Mouse (Mus musculus) midbrain, postnatal 0 days (tissue): Measurements from ENCODE around the gene Gnpat. TPM values are rescaled to one million over a fixed set of nuclear protein-coding genes. Genes with fewer than 3 reads are reported as not detected.
A peak's percentile ranks its signal among the peaks of the same experiment; 100 is the strongest.

Experiments
- ATAC-seq: fragments of 200-750 bp; cut with Nextera tagmentation; 2 replicates; pipeline ENCODE4 v1.8.0; 2017; ENCODE audit warnings: moderate number of reproducible peaks, mild to moderate bottlenecking, moderate TSS enrichment, moderate library complexity; ENCODE audit not compliant: low FRiP score
- DNase-seq: peaks from one replicate; pipeline ENCODE4 v3.0.0-alpha.2; 2015; ENCODE audit warnings: low spot score
- H3K27ac ChIP-seq: fragments of 300-500 bp; sonication (generic); 2 replicates; pipeline ENCODE4 v1.5.1; 2014; ENCODE audit warnings: low read depth, mild to moderate bottlenecking, low read length, mixed read lengths
- H3K27me3 ChIP-seq: fragments of 300-500 bp; sonication (generic); 2 replicates; pipeline ENCODE4 v1.6.1; 2014; ENCODE audit warnings: low read length, control low read depth, mixed read lengths; ENCODE audit not compliant: insufficient read depth
- H3K36me3 ChIP-seq: fragments of 300-500 bp; sonication (generic); 2 replicates; pipeline ENCODE4 v1.6.1; 2014; ENCODE audit warnings: low read length, control low read depth, mixed read lengths; ENCODE audit not compliant: insufficient read depth
- H3K4me1 ChIP-seq: fragments of 300-500 bp; sonication (generic); 2 replicates; pipeline ENCODE4 v1.6.1; 2014; ENCODE audit warnings: mild to moderate bottlenecking, control low read depth, antibody characterized with exemption, low read length, mixed read lengths; ENCODE audit not compliant: insufficient read depth
- H3K4me2 ChIP-seq: fragments of 300-500 bp; sonication (generic); 2 replicates; pipeline ENCODE4 v1.6.1; 2014; ENCODE audit warnings: low read depth, mild to moderate bottlenecking, low read length, mixed read lengths; ENCODE audit not compliant: poor library complexity, severe bottlenecking
- H3K4me3 ChIP-seq: fragments of 300-500 bp; sonication (generic); 2 replicates; pipeline ENCODE4 v1.5.1; 2014; ENCODE audit warnings: low read depth, mild to moderate bottlenecking, low read length, moderate library complexity
- H3K9ac ChIP-seq: fragments of 300-500 bp; sonication (generic); replicated peaks from 2 replicates; pipeline ENCODE4 v1.6.1; 2014; ENCODE audit warnings: mild to moderate bottlenecking, low read length, moderate library complexity, mixed read lengths; ENCODE audit not compliant: poor library complexity, severe bottlenecking
- H3K9me3 ChIP-seq: fragments of 300-500 bp; sonication (generic); 2 replicates; pipeline ENCODE4 v1.6.1; 2016; ENCODE audit warnings: low read length, control low read depth
- CTCF ChIP-seq: IDR thresholded peaks from 2 replicates; pipeline ENCODE4 v1.5.1; 2016; ENCODE audit warnings: antibody characterized with exemption, mild to moderate bottlenecking
- WGBS: fragments of 180-500 bp; shearing (Covaris S2); extraction: QIAGEN DNeasy Blood & Tissue Kit; methylation state at CpG from one replicate; pipeline ENCODE4 v1.1.7; 2014; 5-methylcytosine and 5-hydroxymethylcytosine counted together
- polyA plus RNA-seq: library from polyadenylated mRNA; unstranded; fragments of >200 nt; fragmentation: Nextera tagmentation; extraction: Ambion mirVana; gene quantifications from 2 replicates; pipeline ENCODE4 v1.2.1, GENCODE M21; 2015
- total RNA-seq: library from RNA; depleted of rRNA; stranded (reverse); fragments of >200 nt; gene quantifications from 2 replicates; pipeline ENCODE4 v1.2.3, GENCODE M21; 2014; rRNA removed

Gene Gnpat
- 45.1 and 47.2 TPM in 2 replicates for total RNA-seq
- polyA plus RNA-seq = 48.2 and 58.5 TPM in 2 replicates

GRCm38 (mm10) chr8:124862321-124863162 is at the start of gene Gnpat, which contains the start of gene 2810004N23Rik:
Gene Gnpat, plus strand, starts transcription at chr8:124863033.
Gene 2810004N23Rik, minus strand, starts transcription at chr8:124863120.
- peak; percentile 97 for ATAC-seq

GRCm38 (mm10) chr8:124813326-124813725 is 49.5 kb upstream of the Gnpat start:
- DNase-seq = no peak
- no peak for TF ChIP-seq CTCF
- no peak overlapping the region for H3K4me2 ChIP-seq
- H3K27me3 ChIP-seq = no peaks in the 10 kb centered on the region
- H3K4me3 ChIP-seq = no peak overlapping the region
- peaks cover 4% of the 10 kb centered on the region; the same call in 1 of the 2 replicates for H3K4me1 ChIP-seq
- H3K9me3 ChIP-seq = no peaks in the 10 kb centered on the region
- 95% methylated on average over 4 of the region's 4 CpGs for WGBS
- H3K9ac ChIP-seq = no peak overlapping the region
- H3K27ac ChIP-seq = no peak overlapping the region
- ATAC-seq = no peak
- H3K36me3 ChIP-seq = peaks cover 20% of the 10 kb centered on the region

More at GRCm38 (mm10) chr8:124862321-124863162, at the start of gene Gnpat, which contains the start of gene 2810004N23Rik:
- H3K9me3 ChIP-seq = no peaks in the 10 kb centered on the region
- peak within 1 kb of the TSS; percentile 92 for H3K4me3 ChIP-seq
- 2% methylated on average over 51 of the region's 55 CpGs for WGBS
- H3K4me2 ChIP-seq = peak within 1 kb of the TSS; percentile 89
- peak; percentile 10; the same call in 1 of the 2 replicates for TF ChIP-seq CTCF
- peaks cover 4% of the 10 kb centered on the region; the same call in 1 of the 2 replicates for H3K4me1 ChIP-seq
- DNase-seq = peak; percentile 91
- peak within 1 kb of the TSS; percentile 95 for H3K9ac ChIP-seq
- no peaks in the 10 kb centered on the region for H3K27me3 ChIP-seq
- H3K36me3 ChIP-seq = peaks cover 14% of the 10 kb centered on the region
- H3K27ac ChIP-seq = peak within 1 kb of the TSS; percentile 94

GRCm38 (mm10) chr8:124815870-124816269 is 47.0 kb upstream of the Gnpat start:
- Histone ChIP-seq H3K4me2 (no peak overlapping the region), H3K4me3 (no peak overlapping the region), H3K27me3 (no peaks in the 10 kb centered on the region), H3K9me3 (no peaks in the 10 kb centered on the region), H3K36me3 (peaks cover 39% of the 10 kb centered on the region), H3K27ac (no peak overlapping the region), H3K4me1 (0 out of 2 replicates have a peak, but pooled peaks cover under 1% of the 10 kb centered on the region), H3K9ac (no peak overlapping the region)
- DNase-seq (no peak), ATAC-seq (no peak)
- TF ChIP-seq CTCF = no peak
- 96% methylated on average over 12 of the region's 12 CpGs for WGBS

GRCm38 (mm10) chr8:124816866-124817265 is 46.0 kb upstream of the Gnpat start:
- Histone ChIP-seq H3K27me3 (no peaks in the 10 kb centered on the region), H3K4me1 (no peaks in the 10 kb centered on the region), H3K36me3 (peaks cover 42% of the 10 kb centered on the region), H3K4me2 (no peak overlapping the region), H3K9ac (no peak overlapping the region), H3K4me3 (no peak overlapping the region), H3K27ac (no peak overlapping the region), H3K9me3 (no peaks in the 10 kb centered on the region)
- TF ChIP-seq CTCF = no peak
- no peak for DNase-seq
- no peak for ATAC-seq
- 91% methylated on average over 11 of the region's 11 CpGs for WGBS

- WGBS = 90% methylated on average over 3 of the region's 3 CpGs
- no peak for TF ChIP-seq CTCF
- Histone ChIP-seq H3K4me3 (no peak overlapping the region), H3K9me3 (no peaks in the 10 kb centered on the region), H3K9ac (no peak overlapping the region), H3K27me3 (no peaks in the 10 kb centered on the region), H3K36me3 (peaks cover 42% of the 10 kb centered on the region), H3K27ac (no peak overlapping the region), H3K4me1 (no peaks in the 10 kb centered on the region), H3K4me2 (no peak overlapping the region)
- ATAC-seq (no peak), DNase-seq (no peak)
Measured at GRCm38 (mm10) chr8:124817361-124817760, 45.5 kb upstream of the Gnpat start.

GRCm38 (mm10) chr8:124819612-124820115 is 43.2 kb upstream of the Gnpat start:
- no peak for TF ChIP-seq CTCF
- Histone ChIP-seq H3K4me1 (no peaks in the 10 kb centered on the region), H3K4me3 (no peak overlapping the region), H3K9me3 (no peaks in the 10 kb centered on the region), H3K9ac (no peak overlapping the region), H3K4me2 (no peak overlapping the region), H3K36me3 (peaks cover 62% of the 10 kb centered on the region), H3K27me3 (no peaks in the 10 kb centered on the region), H3K27ac (no peak overlapping the region)
- 72% methylated on average over 6 of the region's 6 CpGs for WGBS
- DNase-seq (no peak), ATAC-seq (no peak)
